Mouse (Mus musculus) c-Kit-negative CD71-positive TER-119-positive erythroid progenitor cells, embryonic 14.5 days (primary cell): Measurements from ENCODE around the gene Supt7l.

ENCODE experiments used
- DNase-seq: peaks from one replicate; pipeline ENCODE4 v3.0.0-alpha.2; 2013; ENCODE audit warnings: low read depth, low spot score

Gene Supt7l

GRCm38 (mm10) chr5:31492031-31492430, 35.6 kb downstream of the Supt7l start:
- DNase-seq, result no peak

DNA sequence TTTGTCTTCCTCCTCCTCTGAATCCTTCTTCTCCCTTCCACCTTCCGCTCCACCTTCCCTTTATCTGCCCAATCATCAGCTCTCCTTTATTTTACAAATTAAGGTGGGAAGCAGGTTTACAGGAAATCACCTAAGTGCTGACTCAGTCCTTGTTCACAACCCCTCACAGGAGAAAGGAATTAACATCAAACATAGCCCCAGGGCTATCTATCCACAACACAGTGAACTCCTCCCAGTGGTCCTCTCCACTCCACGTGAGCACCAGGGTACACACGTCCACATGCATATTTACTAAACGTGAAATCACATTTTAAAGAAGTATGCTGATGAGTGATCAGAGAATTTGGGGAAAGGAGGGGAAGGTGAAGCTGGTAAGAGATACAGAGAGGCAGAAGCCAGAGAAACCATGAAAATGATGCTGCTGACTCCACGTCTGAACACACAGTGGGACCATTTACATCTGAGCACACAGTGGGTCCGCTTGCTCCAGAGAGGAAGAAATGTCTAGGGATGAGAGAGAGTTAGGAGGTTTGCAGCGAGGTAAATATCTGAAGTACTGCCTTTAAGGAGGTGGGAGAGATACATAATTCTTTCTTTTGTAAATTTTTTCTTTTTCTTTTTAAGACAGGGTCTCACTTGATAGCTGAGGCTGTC, 38.4 kb downstream of the Supt7l start:
- no peak for DNase-seq

DNA sequence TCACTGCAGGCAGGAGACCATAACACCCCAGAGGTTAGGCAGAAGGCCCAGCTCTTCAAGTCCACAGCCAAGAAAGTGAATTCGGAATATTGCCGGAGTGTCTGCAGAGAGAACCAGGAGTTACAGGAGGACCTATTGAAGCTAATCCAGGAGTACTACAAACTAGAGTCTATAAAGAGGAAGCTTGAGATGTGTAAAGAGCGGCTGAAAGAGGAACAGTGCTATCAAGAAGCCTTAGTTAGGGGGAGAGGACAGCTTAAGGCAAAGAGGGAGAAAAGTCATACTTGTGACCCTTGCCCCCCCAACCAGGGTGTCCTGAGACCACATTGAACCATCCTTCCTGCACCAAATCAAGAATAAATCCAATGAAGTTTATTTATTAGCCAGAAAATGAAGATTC, 39.7 kb downstream of the Supt7l start:
- no peak for DNase-seq

DNA sequence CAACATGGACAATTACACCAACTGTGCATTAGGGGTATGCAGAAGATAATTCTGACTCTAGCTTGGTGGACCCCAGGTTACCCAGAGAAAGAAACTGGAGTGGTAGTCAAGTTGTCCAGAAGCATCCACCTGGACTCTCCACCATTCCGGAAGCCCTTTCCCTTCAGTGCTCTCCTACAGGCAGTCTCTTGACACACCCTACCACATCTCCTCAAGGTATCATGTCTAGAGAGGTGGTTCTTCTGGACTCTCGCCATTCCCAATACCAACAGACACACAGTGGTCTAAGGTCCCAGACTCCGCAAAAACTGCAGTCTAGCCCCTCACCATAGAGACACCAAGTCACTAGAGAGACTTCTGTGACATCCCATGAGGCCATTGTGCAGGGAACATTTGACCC, 42.2 kb downstream of the Supt7l start, which contains the start of gene 4930548H24Rik:
Gene 4930548H24Rik (plus strand): TSS at position 301 of the 400 bp plus-strand sequence.
- DNase-seq, result no peak

DNA sequence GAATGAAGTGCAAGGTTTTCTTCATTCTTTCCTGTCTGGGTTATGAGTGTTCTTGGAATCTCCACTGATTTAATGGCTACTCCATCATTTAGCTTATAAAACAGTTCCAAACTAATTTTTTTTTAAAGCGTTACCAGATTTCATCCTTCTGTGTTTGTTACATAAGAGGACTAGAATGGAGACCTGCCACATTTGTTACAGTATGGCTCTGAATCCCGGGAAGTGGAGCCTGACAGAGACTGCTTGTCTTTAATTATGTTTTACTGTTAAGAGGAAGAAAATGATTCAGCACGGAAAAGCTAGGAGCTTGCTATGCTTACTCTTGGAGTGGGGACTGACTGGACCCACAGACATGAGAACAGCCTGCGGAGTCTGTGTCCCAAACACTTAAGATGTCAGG, 47.1 kb downstream of the Supt7l start:
- no peak for DNase-seq

DNA sequence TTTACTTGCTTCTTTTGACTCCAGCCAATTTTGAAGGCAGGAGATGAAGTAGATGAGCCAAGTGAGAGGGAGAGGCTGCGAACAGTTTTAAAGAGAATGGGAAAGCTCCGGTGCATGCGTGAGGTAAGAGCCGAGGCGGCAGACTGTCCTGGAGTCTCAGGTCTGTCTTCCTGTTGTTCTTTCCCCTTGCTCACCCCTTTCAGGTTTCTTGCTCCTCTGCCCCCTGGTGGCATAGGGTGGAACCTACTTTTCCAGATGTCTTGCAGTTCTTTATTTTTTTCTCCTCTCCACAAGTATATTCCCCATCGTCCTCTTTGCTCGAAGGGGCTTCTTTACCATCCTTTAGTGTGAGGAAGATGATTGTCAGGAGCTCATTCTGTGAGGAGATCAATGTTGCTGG, 57.3 kb downstream of the Supt7l start:
- no peak for DNase-seq

DNA sequence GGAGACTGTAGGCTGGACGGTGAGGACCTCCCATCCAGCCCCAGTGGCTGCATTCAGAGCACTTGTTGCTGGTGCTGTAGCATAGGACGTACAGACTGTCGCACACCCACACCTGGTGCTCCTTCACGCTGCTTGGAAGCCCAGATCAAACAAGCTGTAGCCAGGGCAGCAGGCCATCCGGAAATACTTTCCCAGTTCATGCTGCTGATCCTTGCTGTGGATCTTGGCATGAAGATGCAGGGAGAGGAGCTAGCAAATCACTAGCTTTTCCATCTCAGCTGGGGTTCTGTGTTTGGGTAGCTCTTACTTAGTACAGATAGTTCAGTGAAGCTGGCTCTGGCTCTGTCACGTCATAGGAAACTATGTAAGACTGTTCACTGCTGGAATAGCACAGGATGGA, 57.9 kb downstream of the Supt7l start:
- DNase-seq, result no peak

DNA sequence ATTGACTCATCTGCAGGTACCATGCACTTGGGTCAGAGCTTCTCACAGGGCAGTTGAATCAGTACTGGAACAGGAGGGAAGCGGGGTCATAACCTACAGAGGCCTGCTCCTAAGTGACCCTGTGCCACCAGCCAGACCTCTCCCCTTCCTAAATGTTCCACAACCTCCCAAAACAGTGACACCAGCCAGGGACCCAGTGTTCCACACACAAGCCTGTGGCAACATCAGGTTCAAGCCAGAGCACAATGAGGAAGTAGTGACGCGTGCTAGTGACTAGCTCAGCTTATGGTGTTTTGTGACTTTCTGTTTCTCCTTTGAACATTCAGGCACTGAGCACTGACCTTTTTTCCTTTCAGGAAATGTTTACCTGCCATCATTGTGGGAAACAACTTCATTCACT, 59.8 kb downstream of the Supt7l start:
- no peak for DNase-seq
